ENCODE assay signal across 9 mouse cellular contexts in genomic region chr5:134500062-134500461, GRCm38 (mm10). TPM values are rescaled to one million over a fixed set of nuclear protein-coding genes. Genes with fewer than 3 reads are reported as not detected.
DNase-seq lines count a peak whose midpoint lies in the region; ATAC-seq and TF ChIP-seq lines count a peak whose summit lies in the region.
"Had no signal": no experiment of that assay in that cellular context is flagged by ENCODE, and none has a peak within 500 bp of the region (broad histone marks: within the 10 kb centered on the region; RNA-seq: fewer than 3 reads in every experiment).

No protein-coding gene starts in this region.

- H3K4me1 ChIP-seq in heart, embryonic 12.5 days (replicated peaks), result no peaks in the 10 kb centered on the region
- no peaks in the 10 kb centered on the region for H3K4me1 ChIP-seq in kidney, postnatal 0 days (replicated peaks; ENCODE audit: insufficient read depth, low read length)
- H3K4me1 ChIP-seq: embryonic facial prominence, embryonic 12.5 days had no signal

- ATAC-seq in heart, embryonic 12.5 days (ENCODE audit: insufficient number of reproducible peaks, low FRiP score), result no peak
- 0 out of 2 replicates have a peak, but pooled peaks have one; percentile 19 for ATAC-seq in kidney, postnatal 0 days (replicated peaks; ENCODE audit: low FRiP score, low read depth)

- H3K27ac ChIP-seq in heart, embryonic 12.5 days (ENCODE audit: poor library complexity, severe bottlenecking), result no peak overlapping the region
- H3K27ac ChIP-seq in kidney, postnatal 0 days, result no peak overlapping the region
- H3K27ac ChIP-seq: embryonic facial prominence, embryonic 12.5 days had no signal

- H3K27me3 ChIP-seq in heart, embryonic 12.5 days (replicated peaks), result no peaks in the 10 kb centered on the region
- no peaks in the 10 kb centered on the region for H3K27me3 ChIP-seq in kidney, postnatal 0 days (ENCODE audit: insufficient read depth, low read length)
- H3K27me3 ChIP-seq: embryonic facial prominence, embryonic 12.5 days had no signal

- H3K36me3 ChIP-seq in heart, embryonic 12.5 days, result peaks cover 60% of the 10 kb centered on the region
- peaks cover 23% of the 10 kb centered on the region for H3K36me3 ChIP-seq in kidney, postnatal 0 days (ENCODE audit: insufficient read depth, low read length)

- WGBS in heart, embryonic 12.5 days, result 71% methylated on average over 4 of the region's 4 CpGs
- 87% methylated on average over 4 of the region's 4 CpGs for WGBS in kidney, postnatal 0 days

- peak; percentile 71 for TF ChIP-seq CTCF in kidney, postnatal 0 days (IDR thresholded peaks at IDR 0.05; ENCODE audit: low read depth)

- no peaks in the 10 kb centered on the region for H3K9me3 ChIP-seq in heart, embryonic 12.5 days (replicated peaks)
- H3K9me3 ChIP-seq in kidney, postnatal 0 days (replicated peaks; ENCODE audit: low read length), result no peaks in the 10 kb centered on the region
- H3K9me3 ChIP-seq: embryonic facial prominence, embryonic 12.5 days had no signal

- no peak overlapping the region for H3K4me2 ChIP-seq in heart, embryonic 12.5 days
- H3K4me2 ChIP-seq in kidney, postnatal 0 days (ENCODE audit: low read length), result no peak overlapping the region
- H3K4me2 ChIP-seq: embryonic facial prominence, embryonic 12.5 days had no signal

- DNase-seq in heart, adult 11 months, result peak; percentile 95
- DNase-seq in A20 (ENCODE audit: low read depth, low spot score) (peak; percentile 71), WW6 (ENCODE audit: low read depth, low spot score) (peak; percentile 57)
- peak; percentile 65 to 76 for DNase-seq in cerebellum, postnatal 25 days
- DNase-seq in kidney, postnatal 0 days (ENCODE audit: low spot score), result peak; percentile 50
- peak; percentile 53 to 70 for DNase-seq in lung, postnatal 4 days
- peak; percentile 76 for DNase-seq in testis, postnatal 10 days (ENCODE audit: low spot score)

- H3K4me3 ChIP-seq in heart, embryonic 12.5 days, result no peak overlapping the region
- H3K4me3 ChIP-seq in kidney, postnatal 0 days (replicated peaks; ENCODE audit: low read depth, low read length), result no peak overlapping the region
- H3K4me3 ChIP-seq: embryonic facial prominence, embryonic 12.5 days had no signal

- no peak overlapping the region for H3K9ac ChIP-seq in heart, embryonic 12.5 days
- H3K9ac ChIP-seq in kidney, postnatal 0 days (ENCODE audit: low read depth, low read length), result no peak overlapping the region
- H3K9ac ChIP-seq: embryonic facial prominence, embryonic 12.5 days had no signal

RNA-seq across cellular contexts. Expression of gene Gtf2ird1, which starts 43.5 kb away (rescaled TPM):
- 64.8 and 72.8 TPM in 2 replicates for polyA plus RNA-seq in heart, embryonic 12.5 days (2016; fragmentation: Nextera tagmentation; extraction: Ambion mirVana)
- polyA plus RNA-seq in kidney, postnatal 0 days (2015; fragmentation: Nextera tagmentation; extraction: Ambion mirVana), result 46.7 and 49.8 TPM in 2 replicates

RNA-seq across cellular contexts. Expression of gene Clip2, which starts 52.2 kb away (rescaled TPM):
- 2.5 and 2.7 TPM in 2 replicates for polyA plus RNA-seq in heart, embryonic 12.5 days (2016; fragmentation: Nextera tagmentation; extraction: Ambion mirVana)
- polyA plus RNA-seq in kidney, postnatal 0 days (2015; fragmentation: Nextera tagmentation; extraction: Ambion mirVana), result 3.3 TPM in 2 replicates

RNA-seq across cellular contexts. Expression of gene Syna, which starts 59.9 kb away (rescaled TPM):
- not detected in 2 replicates for polyA plus RNA-seq in heart, embryonic 12.5 days (2016; fragmentation: Nextera tagmentation; extraction: Ambion mirVana)
- polyA plus RNA-seq in kidney, postnatal 0 days (2015; fragmentation: Nextera tagmentation; extraction: Ambion mirVana), result 0.23 and 0.32 TPM in 2 replicates
